Mouse (Mus musculus): ENCODE measurements around the gene Cd300ld3. TPM values are rescaled to one million over a fixed set of nuclear protein-coding genes. Genes with fewer than 3 reads are reported as not detected.
"Not testable (repeated sequence)": the region's sequence is repeated elsewhere in the genome, so short reads cannot be mapped to it uniquely, and the experiment has no call there.

Cd300ld3 gene
- total RNA-seq, 2 experiments from 2014 or later = 3.1 TPM; not detected in 1

GRCm38 (mm10) chr11:115059797-115060196 lies 11.6 kb upstream of the Cd300ld3 start:
- DNase-seq = no peak
- intact Hi-C loops (cut with DNase I; ENCODE audit: low total_unique reads) = no loop called here

- no peak for DNase-seq
- intact Hi-C loops (cut with DNase I; ENCODE audit: low total_unique reads) = no loop called here
These were observed 10.5 kb upstream of the Cd300ld3 start for GRCm38 (mm10) chr11:115058701-115059100.

GRCm38 (mm10) chr11:115054537-115054936 lies 6.3 kb upstream of the Cd300ld3 start:
- DNase-seq = no peak
- intact Hi-C loops (cut with DNase I; ENCODE audit: low total_unique reads) = no loop called here

GRCm38 (mm10) chr11:115052991-115053390 lies 4.8 kb upstream of the Cd300ld3 start:
- no peak for DNase-seq
- intact Hi-C loops (cut with DNase I; ENCODE audit: low total_unique reads) = no loop called here

- peak; percentile 18 for DNase-seq
- intact Hi-C loops (cut with DNase I; ENCODE audit: low total_unique reads) = no loop called here
These were observed 4.0 kb upstream of the Cd300ld3 start for GRCm38 (mm10) chr11:115052206-115052605.

- no peak for DNase-seq
- intact Hi-C loops (cut with DNase I; ENCODE audit: low total_unique reads) = no loop called here
These were observed 1.2 kb upstream of the Cd300ld3 start for GRCm38 (mm10) chr11:115049282-115049895.

GRCm38 (mm10) chr11:115037669-115038068 lies 10.5 kb downstream of the Cd300ld3 start, which contains the start of gene Cd300ld5:
Cd300ld5 (minus strand) TSS chr11:115037769.
- DNase-seq; intact Hi-C loops (cut with DNase I; ENCODE audit: low total_unique reads): not testable (repeated sequence)

- DNase-seq; intact Hi-C loops (cut with DNase I; ENCODE audit: low total_unique reads): not testable (repeated sequence)
These were observed 21.3 kb downstream of the Cd300ld3 start, which contains the start of gene Cd300ld4 for GRCm38 (mm10) chr11:115026912-115027311. Cd300ld4 (minus strand) TSS chr11:115027012.

- intact Hi-C loops (cut with DNase I; ENCODE audit: low total_unique reads); DNase-seq: not testable (repeated sequence)
These were observed 32.1 kb downstream of the Cd300ld3 start, which contains the start of gene Cd300ld2 for GRCm38 (mm10) chr11:115016093-115016492. Cd300ld2 (minus strand) TSS chr11:115016193.

GRCm38 (mm10) chr11:115004070-115004469 lies 44.1 kb downstream of the Cd300ld3 start:
- intact Hi-C loops (cut with DNase I; ENCODE audit: low total_unique reads) = no loop called here
- no peak for DNase-seq

GRCm38 (mm10) chr11:115001474-115002040 lies 46.7 kb downstream of the Cd300ld3 start, which contains the start of gene Cd300c2:
Cd300c2 (minus strand) TSS chr11:115001880.
- intact Hi-C loops (cut with DNase I; ENCODE audit: low total_unique reads) = no loop called here
- DNase-seq = peak; percentile 7

Other genes starting within 250 kb of the Cd300ld3 start
- gene Gpr142, start 249.5 kb downstream of the Cd300ld3 start, total RNA-seq (2021) = not detected
- gene Gprc5c, start 197.3 kb downstream of the Cd300ld3 start, total RNA-seq (2021) = 10 to 100 TPM; 39.1 to 43.0 TPM
- under 1 TPM; 0.55 to 0.84 TPM for gene Cd300a, start 158.4 kb downstream of the Cd300ld3 start, total RNA-seq (2021)
- under 1 TPM; 0.13 to 0.78 TPM for gene Cd300lb, start 114.0 kb downstream of the Cd300ld3 start, total RNA-seq (2021)
- not detected for gene Cd300c, start 79.3 kb downstream of the Cd300ld3 start, total RNA-seq (2021)
- under 1 TPM; 0.24 to 0.37 TPM for gene Cd300ld, start 58.5 kb downstream of the Cd300ld3 start, total RNA-seq (2021)
- gene Cd300c2, start 46.5 kb downstream of the Cd300ld3 start, total RNA-seq (2021) = under 1 TPM; 0.64 to 0.84 TPM
- not detected for gene Cd300ld2, start 32.2 kb downstream of the Cd300ld3 start, total RNA-seq (2021)
- gene Cd300ld4, start 21.4 kb downstream of the Cd300ld3 start, total RNA-seq (2021) = 1 to 10 TPM in 1 of 2 experiments, not detected in 1; 1.1 TPM
- gene Cd300ld5, start 10.6 kb downstream of the Cd300ld3 start, total RNA-seq (2021) = 1 to 10 TPM in 1 of 2 experiments, not detected in 1; 3.3 TPM
- gene Cd300e, start 13.8 kb upstream of the Cd300ld3 start, total RNA-seq (2021) = not detected
- under 1 TPM; 0.62 TPM for gene Rab37, start 43.0 kb upstream of the Cd300ld3 start, total RNA-seq (2021)
- not detected for gene Cd300lf, start 85.6 kb upstream of the Cd300ld3 start, total RNA-seq (2021)
- 1 to 10 TPM; 4.9 to 5.9 TPM for gene Slc9a3r1, start 114.9 kb upstream of the Cd300ld3 start, total RNA-seq (2021)
- gene Tmem104, start 139.1 kb upstream of the Cd300ld3 start, total RNA-seq (2021) = 1 to 10 TPM; 4.5 to 4.9 TPM
- gene Nat9, start 139.4 kb upstream of the Cd300ld3 start, total RNA-seq (2021) = 10 to 100 TPM; 13.1 to 14.0 TPM
- gene Grin2c, start 218.8 kb upstream of the Cd300ld3 start, total RNA-seq (2021) = not detected
- 1 to 10 TPM; 5.4 to 6.0 TPM for gene Fdxr, start 228.6 kb upstream of the Cd300ld3 start, total RNA-seq (2021)
- 1 to 10 TPM; 1.6 to 1.7 TPM for gene Fads6, start 249.3 kb upstream of the Cd300ld3 start, total RNA-seq (2021)